13 mouse cellular contexts compared by ENCODE assay signal in the genomic region with DNA sequence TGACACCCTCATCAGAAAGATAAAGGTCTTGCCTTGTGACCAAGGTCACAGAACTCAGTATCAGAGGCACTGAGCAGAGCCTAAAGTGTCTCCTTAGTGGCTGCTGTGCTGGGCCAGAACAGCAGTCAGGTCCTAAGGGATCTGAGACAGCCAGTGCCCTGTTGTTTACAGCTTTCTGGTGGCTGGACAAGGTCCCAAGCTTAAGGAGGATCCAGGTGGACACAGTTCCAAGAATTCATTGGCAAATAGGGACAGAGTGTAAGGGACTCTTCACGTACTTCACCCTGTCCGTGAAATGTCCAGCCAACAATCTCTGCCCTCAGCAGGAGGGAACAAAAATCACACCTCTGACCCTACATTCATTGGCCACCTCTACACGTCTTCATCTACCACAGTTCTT. TPM values are rescaled to one million over a fixed set of nuclear protein-coding genes. Genes with fewer than 3 reads are reported as not detected.
"Had no signal": no experiment of that assay in that cellular context is flagged by ENCODE, and none has a peak within 500 bp of the region (broad histone marks: within the 10 kb centered on the region; RNA-seq: fewer than 3 reads in every experiment).

No protein-coding gene starts in this region.

- H3K36me3 ChIP-seq: limb, embryonic 15.5 days; neural tube, embryonic 15.5 days had no signal

- H3K27ac ChIP-seq: kidney, postnatal 0 days; limb, embryonic 15.5 days; liver, embryonic 14.5 days; neural tube, embryonic 15.5 days had no signal

- H3K9ac ChIP-seq: limb, embryonic 15.5 days; liver, embryonic 14.5 days; neural tube, embryonic 15.5 days had no signal

- DNase-seq: layer of hippocampus, adult 9-11 months; layer of hippocampus, postnatal 36 days; lung, adult 18-20 months; midbrain, embryonic 14.5 days; right cerebral cortex, adult 18-20 months; right cerebral cortex, postnatal 25 days; thymus, postnatal 4 days had no signal

- H3K4me3 ChIP-seq: limb, embryonic 15.5 days; myocyte; neural tube, embryonic 15.5 days had no signal

- H3K9me3 ChIP-seq: limb, embryonic 15.5 days; neural tube, embryonic 15.5 days had no signal

- H3K4me1 ChIP-seq: limb, embryonic 15.5 days; neural tube, embryonic 15.5 days had no signal

- H3K4me2 ChIP-seq: limb, embryonic 15.5 days; neural tube, embryonic 15.5 days had no signal

RNA-seq across cellular contexts. Expression of a gene that starts 40.5 kb away (rescaled TPM):
- total RNA-seq: megakaryocyte-erythroid progenitor cell, adult 5-6 weeks had no signal
